Mouse (Mus musculus): ENCODE measurements around the gene Cx3cr1.

The Cx3cr1 gene

GRCm38 (mm10) chr9:119902410-119903151 is 167.1 kb downstream of the Cx3cr1 start:
- ATAC-seq (ENCODE audit: insufficient number of reproducible peaks, low FRiP score, low TSS enrichment) = no peak

GRCm38 (mm10) chr9:119899446-119899845 is 170.2 kb downstream of the Cx3cr1 start:
- ATAC-seq (ENCODE audit: insufficient number of reproducible peaks, low FRiP score, low TSS enrichment) = no peak

- no peak for ATAC-seq (ENCODE audit: insufficient number of reproducible peaks, low FRiP score, low TSS enrichment)
Measured at GRCm38 (mm10) chr9:119895040-119895721, 174.5 kb downstream of the Cx3cr1 start.

GRCm38 (mm10) chr9:119894339-119895009 is 175.2 kb downstream of the Cx3cr1 start, which contains the start of gene Wdr48:
Gene Wdr48, plus strand, starts transcription at chr9:119894878.
- peak; percentile 97 for ATAC-seq (ENCODE audit: insufficient number of reproducible peaks, low FRiP score, low TSS enrichment)

- ATAC-seq (ENCODE audit: insufficient number of reproducible peaks, low FRiP score, low TSS enrichment) = no peak
Measured at GRCm38 (mm10) chr9:119893881-119894280, 175.8 kb downstream of the Cx3cr1 start.

GRCm38 (mm10) chr9:119890692-119891091 is 179.0 kb downstream of the Cx3cr1 start:
- ATAC-seq (ENCODE audit: insufficient number of reproducible peaks, low FRiP score, low TSS enrichment) = no peak

GRCm38 (mm10) chr9:119889446-119889845 is 180.2 kb downstream of the Cx3cr1 start:
- no peak for ATAC-seq (ENCODE audit: insufficient number of reproducible peaks, low FRiP score, low TSS enrichment)

- ATAC-seq (ENCODE audit: insufficient number of reproducible peaks, low FRiP score, low TSS enrichment) = no peak
Measured at GRCm38 (mm10) chr9:119888843-119889246, 180.8 kb downstream of the Cx3cr1 start.

- no peak for ATAC-seq (ENCODE audit: insufficient number of reproducible peaks, low FRiP score, low TSS enrichment)
Measured at GRCm38 (mm10) chr9:119887144-119887901, 182.4 kb downstream of the Cx3cr1 start.

GRCm38 (mm10) chr9:119854170-119854569 is 215.5 kb downstream of the Cx3cr1 start:
- ATAC-seq (ENCODE audit: insufficient number of reproducible peaks, low FRiP score, low TSS enrichment) = no peak

GRCm38 (mm10) chr9:119853071-119853846 is 216.4 kb downstream of the Cx3cr1 start:
- no peak for ATAC-seq (ENCODE audit: insufficient number of reproducible peaks, low FRiP score, low TSS enrichment)

- ATAC-seq (ENCODE audit: insufficient number of reproducible peaks, low FRiP score, low TSS enrichment) = no peak
Measured at GRCm38 (mm10) chr9:119852347-119853030, 217.2 kb downstream of the Cx3cr1 start.
